Mouse (Mus musculus): ENCODE results near the gene Nectin3.

GRCm38 (mm10) chr16:46406844-46407639 lies 91.3 kb downstream of the Nectin3 start:
- TF ChIP-seq CTCF (IDR thresholded peaks at IDR 0.05) (no peak), EP300 (IDR thresholded peaks at IDR 0.05; ENCODE audit: insufficient read depth, low read depth, low read length) (no peak)
